Mouse (Mus musculus): ENCODE measurements around the gene Lhpp. TPM values are rescaled to one million over a fixed set of nuclear protein-coding genes. Genes with fewer than 3 reads are reported as not detected.
A peak's percentile ranks its signal among the peaks of the same experiment; 100 is the strongest.

The Lhpp gene
- 10 to 100 TPM; 11.6 to 17.7 TPM for total RNA-seq (2021)
- long read RNA-seq, experiment 1, transcript Lhpp-201 (7 exons, 1,612 nt), result major isoform, 12 of 16 reads
- long read RNA-seq, experiment 1, partial matches to known transcripts, result 1 of 16 reads
- long read RNA-seq, experiment 1, other reads (novel, unspliced or antisense), result 3 of 16 reads
- long read RNA-seq, experiment 2, transcript Lhpp-201 (7 exons, 1,612 nt), result major isoform, 20 of 21 reads
- long read RNA-seq, experiment 2, partial matches to known transcripts, result 0 of 21 reads
- long read RNA-seq, experiment 2, other reads (novel, unspliced or antisense), result 1 of 21 reads

- peak; percentile 84 for DNase-seq (ENCODE audit: low spot score)
Measured at GRCm38 (mm10) chr7:132610468-132611318, at the start of gene Lhpp. TSS of gene Lhpp (plus strand) at chr7:132610638.

- no peak for DNase-seq (ENCODE audit: low spot score)
Measured at GRCm38 (mm10) chr7:132565831-132566230, 44.6 kb upstream of the Lhpp start.

- DNase-seq (ENCODE audit: low spot score), result no peak
Measured at GRCm38 (mm10) chr7:132568817-132569216, 41.6 kb upstream of the Lhpp start.

GRCm38 (mm10) chr7:132570071-132570470 lies 40.4 kb upstream of the Lhpp start:
- DNase-seq (ENCODE audit: low spot score), result no peak

- DNase-seq (ENCODE audit: low spot score), result no peak
Measured at GRCm38 (mm10) chr7:132571481-132571880, 39.0 kb upstream of the Lhpp start.

GRCm38 (mm10) chr7:132572738-132573137 lies 37.7 kb upstream of the Lhpp start:
- no peak for DNase-seq (ENCODE audit: low spot score)

- DNase-seq (ENCODE audit: low spot score), result no peak
Measured at GRCm38 (mm10) chr7:132573205-132573604, 37.2 kb upstream of the Lhpp start.

- DNase-seq (ENCODE audit: low spot score), result no peak
Measured at GRCm38 (mm10) chr7:132574646-132575045, 35.8 kb upstream of the Lhpp start.

- peak; percentile 85 for DNase-seq (ENCODE audit: low spot score)
Measured at GRCm38 (mm10) chr7:132575623-132576022, 34.8 kb upstream of the Lhpp start.

GRCm38 (mm10) chr7:132576116-132576650 lies 34.3 kb upstream of the Lhpp start, which contains the start of gene Oat:
TSS of gene Oat (minus strand) at chr7:132576398.
- DNase-seq (ENCODE audit: low spot score), result peak; percentile 96

GRCm38 (mm10) chr7:132576891-132577290 lies 33.5 kb upstream of the Lhpp start:
- no peak for DNase-seq (ENCODE audit: low spot score)

GRCm38 (mm10) chr7:132580511-132580910 lies 29.9 kb upstream of the Lhpp start:
- DNase-seq (ENCODE audit: low spot score), result no peak

GRCm38 (mm10) chr7:132581441-132581840 lies 29.0 kb upstream of the Lhpp start:
- DNase-seq (ENCODE audit: low spot score), result no peak

- no peak for DNase-seq (ENCODE audit: low spot score)
Measured at GRCm38 (mm10) chr7:132585695-132586491, 24.5 kb upstream of the Lhpp start.

- DNase-seq (ENCODE audit: low spot score), result no peak
Measured at GRCm38 (mm10) chr7:132587167-132587566, 23.3 kb upstream of the Lhpp start.

GRCm38 (mm10) chr7:132589610-132590009 lies 20.8 kb upstream of the Lhpp start:
- DNase-seq (ENCODE audit: low spot score), result no peak

GRCm38 (mm10) chr7:132593762-132594161 lies 16.7 kb upstream of the Lhpp start:
- no peak for DNase-seq (ENCODE audit: low spot score)

- DNase-seq (ENCODE audit: low spot score), result no peak
Measured at GRCm38 (mm10) chr7:132594325-132594724, 16.1 kb upstream of the Lhpp start.

- DNase-seq (ENCODE audit: low spot score), result no peak
Measured at GRCm38 (mm10) chr7:132595787-132596186, 14.7 kb upstream of the Lhpp start.

- DNase-seq (ENCODE audit: low spot score), result no peak
Measured at GRCm38 (mm10) chr7:132596557-132597250, 13.7 kb upstream of the Lhpp start.
